23 mouse cellular contexts compared by ENCODE assay signal in the genomic region with DNA sequence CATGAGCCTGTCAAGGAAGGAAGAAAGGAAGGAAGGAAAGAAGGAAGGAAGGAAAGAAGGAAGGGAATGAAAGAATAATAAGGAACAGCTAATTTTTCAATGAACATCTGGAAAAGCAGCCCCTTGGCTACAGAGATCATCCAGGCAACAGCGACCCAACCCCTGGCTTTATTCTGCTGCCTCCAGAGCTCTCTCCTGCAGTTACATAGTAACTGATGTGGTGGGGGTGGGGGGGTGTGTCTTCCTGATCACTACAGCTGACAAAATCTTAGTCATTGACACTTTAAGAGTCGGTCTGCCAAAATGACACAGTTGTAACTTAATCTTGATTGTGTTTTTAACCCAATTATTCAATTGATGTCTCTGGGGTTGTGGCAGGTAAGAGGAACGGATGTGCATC.
DNase-seq lines count a peak whose midpoint lies in the region; ATAC-seq and TF ChIP-seq lines count a peak whose summit lies in the region.
"Had no signal": no experiment of that assay in that cellular context is flagged by ENCODE, and none has a peak within 500 bp of the region (broad histone marks: within the 10 kb centered on the region; RNA-seq: fewer than 3 reads in every experiment).

No protein-coding gene starts in this region.

- 83% methylated on average over 3 of the region's 3 CpGs for WGBS in heart, embryonic 10.5 days
- 67% methylated on average over 3 of the region's 3 CpGs for WGBS in bone marrow, adult 2 months
- WGBS in liver, embryonic 12.5 days (ENCODE audit: insufficient replicate concordance) = 60% methylated on average over 3 of the region's 3 CpGs

- no peaks in the 10 kb centered on the region for H3K27me3 ChIP-seq in heart, embryonic 10.5 days (ENCODE audit: insufficient read depth, poor library complexity, severe bottlenecking)
- no peaks in the 10 kb centered on the region for H3K27me3 ChIP-seq in liver, embryonic 12.5 days (replicated peaks)
- H3K27me3 ChIP-seq: forebrain, embryonic 15.5 days; kidney, embryonic 15.5 days; limb, embryonic 15.5 days had no signal

- no peak overlapping the region for H3K4me3 ChIP-seq in heart, embryonic 10.5 days
- no peak overlapping the region for H3K4me3 ChIP-seq in bone marrow, adult 2 months (replicated peaks; ENCODE audit: control insufficient read depth, low read depth, low read length)
- H3K4me3 ChIP-seq in liver, embryonic 12.5 days = 0 out of 2 replicates have a peak overlapping the region, but pooled peaks have one; percentile 3
- H3K4me3 ChIP-seq: forebrain, embryonic 15.5 days; kidney, embryonic 15.5 days; limb, embryonic 15.5 days had no signal

- peak overlapping the region; percentile 54 for H3K4me2 ChIP-seq in liver, embryonic 12.5 days
- H3K4me2 ChIP-seq: forebrain, embryonic 15.5 days; kidney, embryonic 15.5 days; limb, embryonic 15.5 days; midbrain, embryonic 11.5 days had no signal

- intact Hi-C loops in heart, postnatal 14 days (cut with DNase I) = no loop called here

- H3K36me3 ChIP-seq in heart, embryonic 10.5 days = 0 out of 2 replicates have a peak, but pooled peaks cover 2% of the 10 kb centered on the region
- H3K36me3 ChIP-seq in liver, embryonic 12.5 days = peaks cover 59% of the 10 kb centered on the region
- H3K36me3 ChIP-seq: forebrain, embryonic 15.5 days; kidney, embryonic 15.5 days had no signal

- DNase-seq in heart, embryonic 10.5 days (ENCODE audit: low spot score) = no peak
- DNase-seq in heart, postnatal 14 days = no peak
- no peak for DNase-seq in thymus, postnatal 10 days (ENCODE audit: low spot score in 2 of 2)
- DNase-seq: cerebellum, adult 11-12 months; cerebellum, postnatal 10 days; gastrocnemius, postnatal 14 days; heart, adult 18-20 months; kidney, postnatal 4 days; layer of hippocampus, adult 9-11 months; left cerebral cortex, postnatal 4 days; right cerebral cortex, postnatal 4 days; thymus, postnatal 4 days had no signal

- H3K4me1 ChIP-seq in heart, embryonic 10.5 days = peaks cover 16% of the 10 kb centered on the region
- H3K4me1 ChIP-seq in bone marrow, adult 2 months (ENCODE audit: control insufficient read depth, insufficient read depth, low read length) = peaks cover 3% of the 10 kb centered on the region; the same call in 1 of the 2 replicates
- peaks cover 88% of the 10 kb centered on the region for H3K4me1 ChIP-seq in liver, embryonic 12.5 days
- H3K4me1 ChIP-seq: limb, embryonic 15.5 days had no signal

- H3K27ac ChIP-seq in heart, embryonic 10.5 days = peak overlapping the region; percentile 67
- peak overlapping the region; percentile 54; the same call in 1 of the 2 replicates for H3K27ac ChIP-seq in bone marrow, adult 2 months (ENCODE audit: control insufficient read depth, insufficient read depth, low read depth, low read length, poor library complexity)
- peak overlapping the region; percentile 97 for H3K27ac ChIP-seq in liver, embryonic 12.5 days
- H3K27ac ChIP-seq: forebrain, embryonic 15.5 days; hindbrain, postnatal 0 days; kidney, embryonic 15.5 days; limb, embryonic 15.5 days; macrophage had no signal

- H3K9ac ChIP-seq in liver, embryonic 12.5 days = peak overlapping the region; percentile 74
- H3K9ac ChIP-seq: forebrain, embryonic 15.5 days; kidney, embryonic 15.5 days; limb, embryonic 15.5 days had no signal

- ATAC-seq in liver, embryonic 12.5 days = peak; percentile 53
- peak; percentile 42 for ATAC-seq in megakaryocyte progenitor cell, adult 5-6 weeks (replicated peaks; ENCODE audit: poor library complexity)
- ATAC-seq in erythroid progenitor cell, adult 5-6 weeks (replicated peaks; ENCODE audit: low FRiP score, poor library complexity, severe bottlenecking) = no peak
- ATAC-seq: forebrain, embryonic 15.5 days; hindbrain, postnatal 0 days; intestine, postnatal 0 days had no signal

- H3K9me3 ChIP-seq in heart, embryonic 10.5 days = no peaks in the 10 kb centered on the region
- no peaks in the 10 kb centered on the region for H3K9me3 ChIP-seq in liver, embryonic 12.5 days (replicated peaks)
- H3K9me3 ChIP-seq: forebrain, embryonic 15.5 days; kidney, embryonic 15.5 days; limb, embryonic 15.5 days had no signal

- no peak for TF ChIP-seq CTCF in bone marrow, adult 2 months (IDR thresholded peaks at IDR 0.05; ENCODE audit: control insufficient read depth, insufficient read depth, low read length)

- no peak for TF ChIP-seq POLR2A in bone marrow, adult 2 months (IDR thresholded peaks at IDR 0.05; ENCODE audit: borderline replicate concordance, control insufficient read depth, low read depth, low read length)
